Mouse (Mus musculus): Measurements from ENCODE around the gene Ctla2a.
A peak's percentile ranks its signal among the peaks of the same experiment; 100 is the strongest.
"Not testable (repeated sequence)": the region's sequence is repeated elsewhere in the genome, so short reads cannot be mapped to it uniquely, and the experiment has no call there.

Ctla2a gene

GRCm38 (mm10) chr13:60936500-60936901, at the start of gene Ctla2a, which contains the start of gene Gm49391:
Ctla2a (minus strand) TSS chr13:60936625.
Gm49391 (minus strand) TSS chr13:60936571.
- peak; percentile 72 for DNase-seq

- not testable (repeated sequence) for DNase-seq
These were observed 35.9 kb upstream of the Ctla2a start for GRCm38 (mm10) chr13:60972319-60972718.

- DNase-seq: not testable (repeated sequence)
These were observed 27.6 kb upstream of the Ctla2a start for GRCm38 (mm10) chr13:60963985-60964384.

GRCm38 (mm10) chr13:60961706-60962105, 25.3 kb upstream of the Ctla2a start:
- no peak for DNase-seq

- not testable (repeated sequence) for DNase-seq
These were observed 5.5 kb upstream of the Ctla2a start, which contains the start of gene Tpbpa for GRCm38 (mm10) chr13:60941884-60942283. Tpbpa (minus strand) TSS chr13:60941984.

- not testable (repeated sequence) for DNase-seq
These were observed 935 bp downstream of the Ctla2a start, which contains the start of gene Gm49393 for GRCm38 (mm10) chr13:60935490-60935889. Gm49393 (minus strand) TSS chr13:60935590.

- not testable (repeated sequence) for DNase-seq
These were observed 31.6 kb downstream of the Ctla2a start, which contains the start of gene Tpbpb for GRCm38 (mm10) chr13:60904780-60905179. Tpbpb (minus strand) TSS chr13:60904880.

GRCm38 (mm10) chr13:60897328-60897727, 39.1 kb downstream of the Ctla2a start, which contains the start of gene Ctla2b:
Ctla2b (minus strand) TSS chr13:60897447.
- DNase-seq: peak; percentile 73

- DNase-seq: not testable (repeated sequence)
These were observed 39.6 kb downstream of the Ctla2a start, which contains the start of gene Gm49392 for GRCm38 (mm10) chr13:60896794-60897193. Gm49392 (minus strand) TSS chr13:60896894.

- no peak for DNase-seq
These were observed 40.8 kb downstream of the Ctla2a start for GRCm38 (mm10) chr13:60895406-60896160.

- DNase-seq: no peak
These were observed 44.1 kb downstream of the Ctla2a start for GRCm38 (mm10) chr13:60892301-60892700.

Data from kidney, postnatal 14 days (tissue).